Mouse (Mus musculus): Measurements from ENCODE around the gene Hivep1. TPM values are rescaled to one million over a fixed set of nuclear protein-coding genes. Genes with fewer than 3 reads are reported as not detected.

Hivep1 gene
- polyA plus RNA-seq, 1 experiment from 2014 or later: 22.8 TPM

GRCm38 (mm10) chr13:42119062-42119461, 67.2 kb downstream of the Hivep1 start:
- ATAC-seq (ENCODE audit: low read depth): no peak
- Histone ChIP-seq H3K9me3 (ENCODE audit: control insufficient read depth, low read length) (no peaks in the 10 kb centered on the region), H3K4me2 (ENCODE audit: low read depth, low read length) (no peak overlapping the region), H3K36me3 (ENCODE audit: control insufficient read depth, insufficient read depth, low read length) (no peaks in the 10 kb centered on the region), H3K27me3 (ENCODE audit: control insufficient read depth, insufficient read depth, low read length) (no peaks in the 10 kb centered on the region), H3K4me1 (ENCODE audit: control insufficient read depth, insufficient read depth, low read length) (peaks cover 4% of the 10 kb centered on the region; the same call in 1 of the 2 replicates), H3K27ac (ENCODE audit: low read depth, low read length) (no peak overlapping the region), H3K9ac (replicated peaks; ENCODE audit: low read depth, low read length) (no peak overlapping the region), H3K4me3 (ENCODE audit: low read depth, low read length) (no peak overlapping the region)
- WGBS: 82% methylated on average over 2 of the region's 2 CpGs

GRCm38 (mm10) chr13:42121106-42121776, 69.4 kb downstream of the Hivep1 start:
- Histone ChIP-seq H3K4me2 (ENCODE audit: low read depth, low read length) (no peak overlapping the region), H3K4me3 (ENCODE audit: low read depth, low read length) (no peak overlapping the region), H3K9me3 (ENCODE audit: control insufficient read depth, low read length) (no peaks in the 10 kb centered on the region), H3K4me1 (ENCODE audit: control insufficient read depth, insufficient read depth, low read length) (peaks cover 4% of the 10 kb centered on the region; the same call in 1 of the 2 replicates), H3K9ac (replicated peaks; ENCODE audit: low read depth, low read length) (no peak overlapping the region), H3K36me3 (ENCODE audit: control insufficient read depth, insufficient read depth, low read length) (no peaks in the 10 kb centered on the region), H3K27me3 (ENCODE audit: control insufficient read depth, insufficient read depth, low read length) (no peaks in the 10 kb centered on the region), H3K27ac (ENCODE audit: low read depth, low read length) (no peak overlapping the region)
- 86% methylated on average over 5 of the region's 5 CpGs for WGBS
- ATAC-seq (ENCODE audit: low read depth): no peak

- peak; percentile 44; the same call in 1 of the 2 replicates for ATAC-seq (ENCODE audit: low read depth)
- Histone ChIP-seq H3K36me3 (ENCODE audit: control insufficient read depth, insufficient read depth, low read length) (no peaks in the 10 kb centered on the region), H3K27me3 (ENCODE audit: control insufficient read depth, insufficient read depth, low read length) (no peaks in the 10 kb centered on the region), H3K9me3 (ENCODE audit: control insufficient read depth, low read length) (no peaks in the 10 kb centered on the region), H3K4me2 (ENCODE audit: low read depth, low read length) (no peak overlapping the region), H3K9ac (replicated peaks; ENCODE audit: low read depth, low read length) (no peak overlapping the region), H3K4me1 (ENCODE audit: control insufficient read depth, insufficient read depth, low read length) (peaks cover 4% of the 10 kb centered on the region; the same call in 1 of the 2 replicates), H3K4me3 (ENCODE audit: low read depth, low read length) (no peak overlapping the region), H3K27ac (ENCODE audit: low read depth, low read length) (no peak overlapping the region)
- 44% methylated on average over 5 of the region's 5 CpGs for WGBS
These were observed 70.2 kb downstream of the Hivep1 start for GRCm38 (mm10) chr13:42121777-42122682.

GRCm38 (mm10) chr13:42144627-42145026, 92.8 kb downstream of the Hivep1 start:
- H3K9ac ChIP-seq (replicated peaks; ENCODE audit: low read depth, low read length): no peak overlapping the region

GRCm38 (mm10) chr13:42149328-42150071, 97.7 kb downstream of the Hivep1 start:
- no peak overlapping the region; the same call in 1 of the 2 replicates for H3K4me2 ChIP-seq (ENCODE audit: low read depth, low read length)
- H3K36me3 ChIP-seq (ENCODE audit: control insufficient read depth, insufficient read depth, low read length): no peaks in the 10 kb centered on the region
- H3K27ac ChIP-seq (ENCODE audit: low read depth, low read length): peak overlapping the region; percentile 70
- WGBS: 21% methylated on average over 9 of the region's 9 CpGs
- no peaks in the 10 kb centered on the region for H3K9me3 ChIP-seq (ENCODE audit: control insufficient read depth, low read length)
- peak overlapping the region; percentile 35; the same call in 1 of the 2 replicates for H3K9ac ChIP-seq (replicated peaks; ENCODE audit: low read depth, low read length)
- no peak overlapping the region for H3K4me3 ChIP-seq (ENCODE audit: low read depth, low read length)
- peak; percentile 59; the same call in 1 of the 2 replicates for ATAC-seq (ENCODE audit: low read depth)
- no peaks in the 10 kb centered on the region for H3K27me3 ChIP-seq (ENCODE audit: control insufficient read depth, insufficient read depth, low read length)
- peaks cover 14% of the 10 kb centered on the region; the same call in 1 of the 2 replicates for H3K4me1 ChIP-seq (ENCODE audit: control insufficient read depth, insufficient read depth, low read length)

More at GRCm38 (mm10) chr13:42144627-42145026, 92.8 kb downstream of the Hivep1 start:
- Histone ChIP-seq H3K27ac (ENCODE audit: low read depth, low read length) (no peak overlapping the region), H3K4me3 (ENCODE audit: low read depth, low read length) (no peak overlapping the region), H3K9me3 (ENCODE audit: control insufficient read depth, low read length) (no peaks in the 10 kb centered on the region), H3K36me3 (ENCODE audit: control insufficient read depth, insufficient read depth, low read length) (no peaks in the 10 kb centered on the region), H3K4me2 (ENCODE audit: low read depth, low read length) (no peak overlapping the region), H3K27me3 (ENCODE audit: control insufficient read depth, insufficient read depth, low read length) (no peaks in the 10 kb centered on the region), H3K4me1 (ENCODE audit: control insufficient read depth, insufficient read depth, low read length) (peaks cover 6% of the 10 kb centered on the region; the same call in 1 of the 2 replicates)
- no peak for ATAC-seq (ENCODE audit: low read depth)
- WGBS: 78% methylated on average over 3 of the region's 3 CpGs

- peak overlapping the region; percentile 70 for H3K27ac ChIP-seq (ENCODE audit: low read depth, low read length)
- peak; percentile 13; the same call in 1 of the 2 replicates for ATAC-seq (ENCODE audit: low read depth)
- H3K9me3 ChIP-seq (ENCODE audit: control insufficient read depth, low read length): no peaks in the 10 kb centered on the region
- H3K4me1 ChIP-seq (ENCODE audit: control insufficient read depth, insufficient read depth, low read length): peaks cover 14% of the 10 kb centered on the region; the same call in 1 of the 2 replicates
- H3K4me3 ChIP-seq (ENCODE audit: low read depth, low read length): no peak overlapping the region
- H3K9ac ChIP-seq (replicated peaks; ENCODE audit: low read depth, low read length): peak overlapping the region; percentile 35; the same call in 1 of the 2 replicates
- H3K36me3 ChIP-seq (ENCODE audit: control insufficient read depth, insufficient read depth, low read length): peaks cover 4% of the 10 kb centered on the region; the same call in 1 of the 2 replicates
- 15% methylated on average over 5 of the region's 5 CpGs for WGBS
- H3K4me2 ChIP-seq (ENCODE audit: low read depth, low read length): no peak overlapping the region; the same call in 1 of the 2 replicates
- no peaks in the 10 kb centered on the region for H3K27me3 ChIP-seq (ENCODE audit: control insufficient read depth, insufficient read depth, low read length)
These were observed 98.2 kb downstream of the Hivep1 start for GRCm38 (mm10) chr13:42150072-42150450.

GRCm38 (mm10) chr13:42150462-42151127, 98.8 kb downstream of the Hivep1 start:
- H3K36me3 ChIP-seq (ENCODE audit: control insufficient read depth, insufficient read depth, low read length): peaks cover 8% of the 10 kb centered on the region; the same call in 1 of the 2 replicates
- H3K4me2 ChIP-seq (ENCODE audit: low read depth, low read length): no peak overlapping the region
- peak overlapping the region; percentile 70; the same call in 1 of the 2 replicates for H3K27ac ChIP-seq (ENCODE audit: low read depth, low read length)
- H3K9me3 ChIP-seq (ENCODE audit: control insufficient read depth, low read length): no peaks in the 10 kb centered on the region
- H3K4me3 ChIP-seq (ENCODE audit: low read depth, low read length): no peak overlapping the region
- no peak for ATAC-seq (ENCODE audit: low read depth)
- no peaks in the 10 kb centered on the region for H3K27me3 ChIP-seq (ENCODE audit: control insufficient read depth, insufficient read depth, low read length)
- 64% methylated on average over 9 of the region's 9 CpGs for WGBS
- H3K4me1 ChIP-seq (ENCODE audit: control insufficient read depth, insufficient read depth, low read length): peaks cover 14% of the 10 kb centered on the region; the same call in 1 of the 2 replicates
- H3K9ac ChIP-seq (replicated peaks; ENCODE audit: low read depth, low read length): peak overlapping the region; percentile 35; the same call in 1 of the 2 replicates

- H3K9me3 ChIP-seq (ENCODE audit: control insufficient read depth, low read length): no peaks in the 10 kb centered on the region
- 97% methylated on average over 14 of the region's 14 CpGs for WGBS
- no peak overlapping the region for H3K4me2 ChIP-seq (ENCODE audit: low read depth, low read length)
- ATAC-seq (ENCODE audit: low read depth): no peak
- H3K4me1 ChIP-seq (ENCODE audit: control insufficient read depth, insufficient read depth, low read length): no peaks in the 10 kb centered on the region
- H3K27ac ChIP-seq (ENCODE audit: low read depth, low read length): no peak overlapping the region
- H3K4me3 ChIP-seq (ENCODE audit: low read depth, low read length): no peak overlapping the region
- peaks cover 17% of the 10 kb centered on the region for H3K36me3 ChIP-seq (ENCODE audit: control insufficient read depth, insufficient read depth, low read length)
- H3K9ac ChIP-seq (replicated peaks; ENCODE audit: low read depth, low read length): no peak overlapping the region
- no peaks in the 10 kb centered on the region for H3K27me3 ChIP-seq (ENCODE audit: control insufficient read depth, insufficient read depth, low read length)
These were observed 106.4 kb downstream of the Hivep1 start for GRCm38 (mm10) chr13:42158259-42158658.
